Mouse (Mus musculus) hematopoietic stem cell, adult 5-6 weeks (primary cell): ENCODE measurements around the gene Calr3. TPM values are rescaled to one million over a fixed set of nuclear protein-coding genes. Genes with fewer than 3 reads are reported as not detected.
A peak's percentile ranks its signal among the peaks of the same experiment; 100 is the strongest.

Experiments
- ATAC-seq, 2 experiments: fragments of 125-278 bp in 1 of 2; replicated peaks in 1 of 2; 2 replicates each; pipeline ENCODE4 v1.8.0; 2016 to 2017; ENCODE audit warnings: inconsistent platforms in 2 of 2, mild to moderate bottlenecking in 2 of 2, moderate number of reproducible peaks in 2 of 2, low read depth in 1 of 2, moderate TSS enrichment in 1 of 2; ENCODE audit not compliant: low FRiP score in 2 of 2, poor library complexity in 2 of 2, severe bottlenecking in 2 of 2, insufficient read depth in 1 of 2, low TSS enrichment in 1 of 2
- total RNA-seq: library from RNA; stranded (forward); fragments of 172-1452, 232-1000 nt; gene quantifications from 2 replicates; pipeline ENCODE4 v1.2.3, GENCODE M21; 2017

Calr3 gene
- total RNA-seq, 1 experiment from 2014 or later = 4.0 TPM

GRCm38 (mm10) chr8:72453904-72454303 is 10.2 kb upstream of the Calr3 start:
- no peak for ATAC-seq

GRCm38 (mm10) chr8:72451516-72451915 is 7.8 kb upstream of the Calr3 start:
- no peak for ATAC-seq

GRCm38 (mm10) chr8:72445071-72445470 is 1.4 kb upstream of the Calr3 start:
- ATAC-seq = no peak

GRCm38 (mm10) chr8:72443994-72444350 is 302 bp upstream of the Calr3 start:
- no peak; a peak in 1 of 4 replicates for ATAC-seq

GRCm38 (mm10) chr8:72438248-72439015 is 5.2 kb downstream of the Calr3 start:
- no peak for ATAC-seq

- no peak for ATAC-seq
Measured at GRCm38 (mm10) chr8:72434952-72435351, 8.7 kb downstream of the Calr3 start.

- ATAC-seq = no peak
Measured at GRCm38 (mm10) chr8:72429676-72430075, 14.0 kb downstream of the Calr3 start.

GRCm38 (mm10) chr8:72422926-72423325 is 20.7 kb downstream of the Calr3 start:
- ATAC-seq = no peak

GRCm38 (mm10) chr8:72421362-72422335 is 22.0 kb downstream of the Calr3 start, which contains the start of gene Eps15l1:
Eps15l1 (minus strand) TSS chr8:72421460.
- peak; percentile 95 to 97 for ATAC-seq

GRCm38 (mm10) chr8:72420571-72421361 is 22.9 kb downstream of the Calr3 start:
- ATAC-seq = peak in 1 of 2 experiments; percentile 43; a peak in 2 of 4 replicates

- ATAC-seq = no peak
Measured at GRCm38 (mm10) chr8:72418073-72418472, 25.6 kb downstream of the Calr3 start.

GRCm38 (mm10) chr8:72415252-72415651 is 28.4 kb downstream of the Calr3 start:
- ATAC-seq = no peak

- no peak for ATAC-seq
Measured at GRCm38 (mm10) chr8:72413839-72414238, 29.8 kb downstream of the Calr3 start.

GRCm38 (mm10) chr8:72409443-72409842 is 34.2 kb downstream of the Calr3 start:
- ATAC-seq = no peak

- ATAC-seq = no peak
Measured at GRCm38 (mm10) chr8:72407878-72408277, 35.8 kb downstream of the Calr3 start.

- no peak for ATAC-seq
Measured at GRCm38 (mm10) chr8:72402981-72403380, 40.7 kb downstream of the Calr3 start.

GRCm38 (mm10) chr8:72401381-72401780 is 42.3 kb downstream of the Calr3 start:
- ATAC-seq = no peak
